Mouse (Mus musculus): ENCODE data around the gene Wfikkn1. TPM values are rescaled to one million over a fixed set of nuclear protein-coding genes. Genes with fewer than 3 reads are reported as not detected.

The Wfikkn1 gene
- polyA plus RNA-seq, 1 experiment from 2014 or later: 0.83 TPM

DNA sequence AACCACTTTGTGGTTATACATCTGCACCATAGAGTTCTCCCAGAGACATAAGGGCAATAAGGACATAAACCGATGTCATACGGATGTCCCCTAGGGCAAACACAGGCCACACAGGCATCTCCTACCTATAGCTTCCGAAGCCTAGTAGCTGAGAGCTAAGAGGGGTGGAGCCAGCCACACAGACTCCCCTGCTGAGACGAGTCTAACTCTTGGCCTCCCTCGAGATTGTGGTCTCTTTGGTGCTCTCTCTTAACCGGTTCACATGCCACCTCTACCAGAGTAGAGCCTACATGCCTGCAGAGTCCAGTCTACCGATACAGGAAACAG, 13.2 kb downstream of the Wfikkn1 start:
- Histone ChIP-seq H3K27ac (replicated peaks) (no peak overlapping the region), H3K4me3 (replicated peaks) (peak overlapping the region; percentile 71), H3K4me1 (peaks cover 15% of the 10 kb centered on the region), H3K9ac (no peak overlapping the region), H3K4me2 (replicated peaks) (peak overlapping the region; percentile 99), H3K9me3 (replicated peaks) (no peaks in the 10 kb centered on the region), H3K36me3 (no peaks in the 10 kb centered on the region), H3K27me3 (no peaks in the 10 kb centered on the region)
- WGBS: 12% methylated on average over 7 of the region's 7 CpGs
- ATAC-seq (ENCODE audit: insufficient number of reproducible peaks, low FRiP score, low TSS enrichment, low read depth): no peak

DNA sequence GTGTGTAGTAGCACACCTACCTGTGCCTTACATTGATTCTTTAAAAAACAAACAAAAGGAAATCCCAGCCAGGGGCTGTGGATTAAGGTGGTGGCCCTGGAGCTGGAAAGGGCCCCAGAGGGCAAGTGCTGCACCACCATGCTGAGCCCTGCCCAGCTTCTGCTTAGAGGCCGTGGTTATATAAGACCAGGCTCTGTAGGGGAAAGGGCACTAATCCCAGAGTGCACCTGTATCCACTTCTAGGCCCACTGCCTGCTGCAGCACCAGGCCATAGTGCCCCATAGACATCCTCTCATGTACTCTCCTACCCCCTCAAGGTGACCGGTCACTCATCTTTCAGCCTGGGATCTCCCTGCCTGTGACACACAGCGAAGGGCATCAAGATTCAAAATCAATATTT, 14.5 kb downstream of the Wfikkn1 start:
- H3K9ac ChIP-seq: no peak overlapping the region
- 87% methylated on average over 3 of the region's 3 CpGs for WGBS
- H3K9me3 ChIP-seq (replicated peaks): no peaks in the 10 kb centered on the region
- no peaks in the 10 kb centered on the region for H3K27me3 ChIP-seq
- no peak overlapping the region for H3K4me2 ChIP-seq (replicated peaks)
- H3K27ac ChIP-seq (replicated peaks): no peak overlapping the region
- peaks cover 22% of the 10 kb centered on the region for H3K4me1 ChIP-seq
- ATAC-seq (ENCODE audit: insufficient number of reproducible peaks, low FRiP score, low TSS enrichment, low read depth): no peak
- no peak overlapping the region for H3K4me3 ChIP-seq (replicated peaks)
- H3K36me3 ChIP-seq: no peaks in the 10 kb centered on the region

DNA sequence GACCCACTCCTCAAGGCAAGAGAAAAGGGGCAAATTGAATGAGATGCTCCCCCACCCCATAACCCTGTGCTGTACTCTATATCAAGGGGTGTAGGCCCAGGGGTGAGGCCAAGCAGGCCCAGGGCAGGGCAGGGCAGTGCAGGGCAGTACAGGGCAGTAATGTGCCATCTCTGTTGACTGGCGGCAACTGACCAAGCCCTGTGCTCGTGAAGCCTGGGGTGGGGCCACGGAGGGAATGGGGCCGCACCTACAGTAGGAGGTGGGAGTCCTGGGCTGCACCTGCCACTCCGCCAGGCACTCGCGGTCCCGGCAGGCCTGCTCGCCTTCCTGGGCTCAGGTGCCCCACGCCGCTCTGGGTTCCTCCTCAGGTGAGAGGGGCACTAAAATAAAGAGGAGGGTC, 15.4 kb downstream of the Wfikkn1 start:
- Histone ChIP-seq H3K4me2 (replicated peaks) (no peak overlapping the region), H3K36me3 (no peaks in the 10 kb centered on the region), H3K4me3 (replicated peaks) (no peak overlapping the region), H3K27ac (replicated peaks) (no peak overlapping the region), H3K9ac (no peak overlapping the region), H3K4me1 (peaks cover 31% of the 10 kb centered on the region), H3K27me3 (no peaks in the 10 kb centered on the region), H3K9me3 (replicated peaks) (no peaks in the 10 kb centered on the region)
- 88% methylated on average over 11 of the region's 11 CpGs for WGBS
- ATAC-seq (ENCODE audit: insufficient number of reproducible peaks, low FRiP score, low TSS enrichment, low read depth): no peak

DNA sequence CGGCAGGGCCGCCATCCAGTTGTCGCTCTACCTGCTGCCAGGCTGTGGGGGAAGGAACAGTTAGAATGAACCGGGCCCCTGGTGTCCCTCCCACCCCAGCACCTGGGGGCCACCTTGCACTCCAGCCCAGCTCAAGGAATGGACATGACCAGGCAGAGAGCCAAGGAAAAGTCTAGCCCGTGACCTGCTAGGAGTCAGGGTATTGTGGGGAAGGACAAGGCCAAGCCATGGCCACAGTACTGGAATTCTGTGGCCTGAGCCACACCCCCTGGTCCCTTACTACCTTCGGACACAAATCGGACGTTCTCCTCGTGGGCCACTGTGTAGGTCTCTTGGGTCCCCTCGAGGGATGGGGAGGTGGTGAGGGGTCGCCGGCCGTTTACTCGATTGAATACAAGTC, 16.3 kb downstream of the Wfikkn1 start:
- Histone ChIP-seq H3K27ac (replicated peaks) (no peak overlapping the region), H3K9ac (no peak overlapping the region), H3K4me3 (replicated peaks) (no peak overlapping the region), H3K4me1 (peaks cover 34% of the 10 kb centered on the region), H3K36me3 (no peaks in the 10 kb centered on the region), H3K9me3 (replicated peaks) (no peaks in the 10 kb centered on the region), H3K27me3 (no peaks in the 10 kb centered on the region), H3K4me2 (replicated peaks) (no peak overlapping the region)
- WGBS: 89% methylated on average over 14 of the region's 14 CpGs
- ATAC-seq (ENCODE audit: insufficient number of reproducible peaks, low FRiP score, low TSS enrichment, low read depth): no peak

DNA sequence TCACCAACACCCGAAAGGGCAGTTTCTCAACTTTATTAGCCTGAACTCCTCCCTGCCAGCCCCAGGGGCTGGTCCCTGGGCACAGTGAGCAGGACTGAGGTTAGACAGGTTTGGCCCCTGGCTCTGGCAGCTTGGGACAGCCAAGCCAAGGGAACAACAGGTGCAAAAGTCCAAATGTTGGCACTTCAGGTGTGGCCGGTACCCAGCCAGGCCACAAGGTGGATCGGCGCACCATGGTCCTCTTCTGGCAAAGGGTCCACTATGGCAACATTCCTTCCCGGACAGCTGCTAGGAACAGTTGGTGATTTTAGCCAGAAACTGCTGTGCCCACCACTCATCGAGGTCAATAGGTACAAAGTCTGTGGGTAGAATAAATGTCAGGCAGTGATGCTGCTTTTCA, 17.0 kb downstream of the Wfikkn1 start:
- Histone ChIP-seq H3K9me3 (replicated peaks) (no peaks in the 10 kb centered on the region), H3K27me3 (no peaks in the 10 kb centered on the region), H3K9ac (no peak overlapping the region), H3K36me3 (no peaks in the 10 kb centered on the region), H3K4me3 (replicated peaks) (no peak overlapping the region), H3K4me2 (replicated peaks) (no peak overlapping the region), H3K4me1 (peaks cover 31% of the 10 kb centered on the region), H3K27ac (replicated peaks) (no peak overlapping the region)
- WGBS: 85% methylated on average over 6 of the region's 6 CpGs
- ATAC-seq (ENCODE audit: insufficient number of reproducible peaks, low FRiP score, low TSS enrichment, low read depth): no peak

DNA sequence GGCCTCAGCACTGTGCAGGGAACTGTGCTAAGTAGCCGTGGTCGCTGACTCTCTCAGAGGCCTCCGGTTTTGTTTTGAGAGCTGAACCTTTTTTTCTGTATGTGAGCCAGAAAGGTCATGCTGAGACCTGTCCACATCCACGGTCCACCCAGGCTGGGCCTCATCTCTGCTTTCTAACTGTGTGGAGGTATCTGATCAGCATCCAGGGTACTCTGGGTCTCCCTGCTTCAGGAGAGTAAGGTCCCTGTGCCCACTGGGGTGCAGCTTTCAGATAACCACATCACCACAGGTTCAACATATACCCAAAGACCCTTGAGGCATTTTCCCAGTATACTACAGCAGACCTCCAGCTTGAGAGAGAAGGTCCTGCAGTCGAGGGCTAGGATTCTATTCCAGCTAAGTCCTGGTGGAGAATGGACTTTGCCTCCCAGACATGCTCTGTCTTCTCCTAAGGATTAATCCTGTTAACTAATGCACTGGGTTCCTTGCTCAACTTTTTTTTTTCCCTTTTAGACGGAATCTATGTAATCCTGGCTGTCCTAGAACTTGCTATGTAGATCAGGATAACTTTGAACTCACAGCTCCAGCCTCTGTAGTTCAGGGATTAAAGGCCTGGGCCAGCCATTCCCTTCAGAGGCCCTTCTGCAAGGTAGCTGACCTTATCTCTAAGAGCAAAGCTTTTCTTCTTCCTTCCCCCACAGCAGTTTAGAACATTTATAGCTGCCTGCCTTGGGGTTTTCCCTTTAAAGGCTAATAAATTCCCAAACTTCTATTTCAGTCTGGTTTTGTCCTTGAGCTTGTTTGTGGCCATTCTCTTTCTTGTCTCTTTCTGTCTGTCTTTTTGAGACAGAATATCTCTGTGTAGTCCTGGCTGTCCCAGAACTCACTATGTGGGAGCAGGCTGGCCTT, 18.7 kb downstream of the Wfikkn1 start:
- no peak for ATAC-seq (ENCODE audit: insufficient number of reproducible peaks, low FRiP score, low TSS enrichment, low read depth)
- 8% methylated on average over 6 of the region's 6 CpGs for WGBS

DNA sequence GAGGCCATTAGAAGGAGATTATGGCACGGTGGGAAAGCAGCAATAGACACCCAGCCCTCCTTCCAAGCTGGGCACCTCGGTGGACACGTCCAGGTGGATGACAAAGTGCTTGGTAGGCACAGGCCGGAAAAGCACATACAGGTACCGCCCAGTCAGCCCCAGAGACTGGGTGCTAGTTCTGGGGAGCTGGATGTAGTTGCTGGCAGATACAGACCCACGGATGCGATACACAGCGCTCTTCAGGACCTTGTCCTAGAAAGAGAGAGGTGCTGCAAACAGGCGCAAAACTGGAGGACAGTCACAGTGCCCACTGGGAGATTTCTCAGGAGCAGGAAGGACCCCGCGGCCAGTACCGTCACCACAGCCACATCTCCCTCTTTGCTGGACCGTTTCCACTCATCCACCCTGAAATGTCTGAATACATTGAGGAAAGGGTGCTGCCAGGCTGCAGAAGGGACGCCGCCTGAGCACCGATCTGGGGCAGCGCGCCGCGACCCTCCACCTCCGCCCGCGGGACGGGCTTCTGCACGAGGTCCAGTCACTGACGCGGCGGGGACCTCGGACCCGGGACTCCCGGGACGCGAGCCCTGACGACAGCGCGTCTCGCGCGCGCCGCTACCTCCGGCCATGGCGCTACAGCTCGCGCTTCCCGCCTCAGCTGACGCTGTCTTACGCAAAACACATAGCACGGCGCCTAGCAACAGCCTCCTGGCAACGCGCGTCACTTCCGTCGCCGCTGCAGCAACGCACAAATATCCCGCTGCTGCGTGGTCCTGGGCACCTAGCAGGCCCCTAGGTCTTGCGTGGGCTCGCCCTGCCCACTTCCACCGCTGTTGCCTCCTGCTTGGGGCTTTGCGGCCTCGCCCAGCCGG, 19.6 kb downstream of the Wfikkn1 start, which contains the start of gene Wdr90:
Wdr90 (minus strand) TSS at position 670 of the 872 bp plus-strand sequence.
- Histone ChIP-seq H3K27me3 (no peaks in the 10 kb centered on the region), H3K4me1 (peaks cover 19% of the 10 kb centered on the region), H3K4me2 (replicated peaks) (peak within 1 kb of the TSS; percentile 92), H3K27ac (replicated peaks) (peak within 1 kb of the TSS; percentile 89), H3K4me3 (replicated peaks) (peak within 1 kb of the TSS; percentile 75), H3K9ac (peak within 1 kb of the TSS; percentile 84), H3K9me3 (replicated peaks) (no peaks in the 10 kb centered on the region), H3K36me3 (0 out of 2 replicates have a peak, but pooled peaks cover under 1% of the 10 kb centered on the region)
- peak; percentile 92 for ATAC-seq (ENCODE audit: insufficient number of reproducible peaks, low FRiP score, low TSS enrichment, low read depth)
- WGBS: 3% methylated on average over 65 of the region's 65 CpGs

More for the DNA sequence above, 18.7 kb downstream of the Wfikkn1 start:
- H3K27ac ChIP-seq (replicated peaks): peak overlapping the region; percentile 89
- peaks cover 19% of the 10 kb centered on the region for H3K4me1 ChIP-seq
- peak overlapping the region; percentile 92 for H3K4me2 ChIP-seq (replicated peaks)
- H3K4me3 ChIP-seq (replicated peaks): peak overlapping the region; percentile 75
- H3K36me3 ChIP-seq: no peaks in the 10 kb centered on the region
- peak overlapping the region; percentile 84 for H3K9ac ChIP-seq
- no peaks in the 10 kb centered on the region for H3K9me3 ChIP-seq (replicated peaks)
- H3K27me3 ChIP-seq: no peaks in the 10 kb centered on the region

DNA sequence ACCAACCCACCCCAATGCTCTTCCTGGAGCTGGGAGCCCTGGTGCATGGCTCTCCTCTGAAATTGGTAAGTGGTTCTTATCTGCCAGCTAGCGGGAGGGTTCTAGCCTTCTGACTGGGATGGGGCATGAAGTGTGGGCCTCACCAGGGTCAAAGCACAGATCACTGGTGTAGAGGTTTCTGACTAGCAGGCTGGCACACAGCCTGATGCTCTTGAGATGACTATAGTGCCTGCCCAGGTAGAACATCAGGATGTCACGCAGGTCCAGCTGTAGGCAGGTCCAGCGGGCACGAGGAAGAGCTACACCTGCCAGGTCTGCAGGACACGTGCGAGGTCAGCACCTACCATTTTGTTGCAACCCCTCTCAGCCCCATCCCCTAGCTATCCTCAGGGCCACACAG, 20.4 kb downstream of the Wfikkn1 start:
- Histone ChIP-seq H3K9ac (0 out of 2 replicates have a peak overlapping the region, but pooled peaks have one; percentile 84), H3K4me2 (replicated peaks) (peak overlapping the region; percentile 92), H3K36me3 (0 out of 2 replicates have a peak, but pooled peaks cover 8% of the 10 kb centered on the region), H3K27me3 (no peaks in the 10 kb centered on the region), H3K4me3 (replicated peaks) (peak overlapping the region; percentile 75), H3K27ac (replicated peaks) (no peak overlapping the region), H3K4me1 (peaks cover 19% of the 10 kb centered on the region), H3K9me3 (replicated peaks) (no peaks in the 10 kb centered on the region)
- ATAC-seq (ENCODE audit: insufficient number of reproducible peaks, low FRiP score, low TSS enrichment, low read depth): no peak
- 89% methylated on average over 6 of the region's 6 CpGs for WGBS

DNA sequence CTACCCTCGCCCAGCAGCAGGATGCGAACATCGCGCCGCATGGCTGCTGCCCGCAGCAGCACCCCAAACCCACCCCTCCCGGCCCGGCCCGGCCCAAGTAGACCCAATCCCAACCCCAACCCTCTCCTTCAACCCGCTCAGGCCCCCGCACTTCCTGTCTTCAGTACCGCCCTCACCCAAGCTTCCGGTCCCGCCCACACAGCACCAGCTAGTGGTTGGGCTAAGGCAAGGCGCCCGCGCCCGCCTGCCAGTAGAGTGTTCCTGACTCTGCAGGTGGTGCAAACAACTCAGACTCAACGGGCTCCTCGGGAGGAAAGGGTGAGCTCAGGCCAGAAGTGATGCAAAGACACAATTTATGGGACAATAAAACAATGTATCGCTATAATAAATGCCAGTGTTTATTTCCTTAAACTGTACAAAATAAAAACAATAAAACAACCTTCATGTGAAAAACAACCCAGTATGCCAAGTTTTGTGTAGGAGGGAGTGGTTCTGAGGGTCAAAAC, 36.2 kb downstream of the Wfikkn1 start, which contains the start of gene Rhot2:
Rhot2 (minus strand) TSS at position 456 of the 506 bp plus-strand sequence.
- H3K36me3 ChIP-seq: peaks cover 59% of the 10 kb centered on the region
- 1% methylated on average over 21 of the region's 21 CpGs for WGBS
- ATAC-seq (ENCODE audit: insufficient number of reproducible peaks, low FRiP score, low TSS enrichment, low read depth): peak; percentile 94

DNA sequence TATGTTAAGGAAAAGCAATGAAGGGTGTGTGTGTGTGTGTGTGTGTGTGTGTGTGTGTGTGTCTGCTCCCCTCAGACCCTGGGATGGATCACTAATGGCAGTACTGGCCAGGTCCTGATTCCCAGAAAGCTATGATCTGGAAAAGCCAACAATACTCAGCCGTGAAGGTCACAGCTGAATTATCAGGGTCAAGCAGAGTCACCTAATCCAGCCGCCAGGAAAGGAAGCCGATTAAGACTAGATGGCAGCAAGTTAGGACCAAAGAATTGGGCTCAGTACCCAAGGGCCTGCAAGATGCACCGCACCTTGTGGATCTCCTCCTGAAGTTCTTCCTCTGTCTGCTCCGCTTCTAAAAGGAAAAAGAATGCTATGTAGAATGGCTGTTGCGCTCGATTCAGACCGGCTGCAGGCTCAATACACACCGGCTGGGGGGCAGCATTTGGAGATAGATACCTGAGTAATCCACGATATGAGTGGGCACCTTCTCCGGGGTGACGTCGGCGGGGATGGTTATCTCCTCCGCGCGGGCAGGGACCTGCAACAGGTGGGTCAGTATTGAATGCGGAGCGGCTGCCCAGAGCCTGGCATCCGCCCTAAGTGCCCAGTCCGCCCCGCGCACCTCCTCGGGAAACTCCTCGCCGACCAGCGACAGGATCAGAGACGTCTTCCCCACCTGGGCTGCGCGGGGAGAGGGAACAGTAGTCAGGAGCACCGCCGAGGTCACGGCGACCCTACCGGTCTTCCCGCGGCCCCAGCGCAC, 36.8 kb downstream of the Wfikkn1 start:
- WGBS: 2% methylated on average over 38 of the region's 38 CpGs
- peak overlapping the region; percentile 72 for H3K4me2 ChIP-seq (replicated peaks)
- peak overlapping the region; percentile 85 for H3K27ac ChIP-seq (replicated peaks)
- no peaks in the 10 kb centered on the region for H3K27me3 ChIP-seq
- H3K36me3 ChIP-seq: peaks cover 60% of the 10 kb centered on the region
- peak overlapping the region; percentile 91 for H3K4me3 ChIP-seq (replicated peaks)
- no peaks in the 10 kb centered on the region for H3K9me3 ChIP-seq (replicated peaks)
- H3K9ac ChIP-seq: peak overlapping the region; percentile 61
- ATAC-seq (ENCODE audit: insufficient number of reproducible peaks, low FRiP score, low TSS enrichment, low read depth): peak; percentile 45
- peaks cover 20% of the 10 kb centered on the region for H3K4me1 ChIP-seq

More for the DNA sequence above, 36.2 kb downstream of the Wfikkn1 start, which contains the start of gene Rhot2:
- peak within 1 kb of the TSS; percentile 61 for H3K9ac ChIP-seq
- H3K4me3 ChIP-seq (replicated peaks): peak within 1 kb of the TSS; percentile 91
- no peaks in the 10 kb centered on the region for H3K9me3 ChIP-seq (replicated peaks)
- H3K27ac ChIP-seq (replicated peaks): peak within 1 kb of the TSS; percentile 85
- peak within 1 kb of the TSS; percentile 72 for H3K4me2 ChIP-seq (replicated peaks)
- no peaks in the 10 kb centered on the region for H3K27me3 ChIP-seq
- H3K4me1 ChIP-seq: peaks cover 20% of the 10 kb centered on the region
